30 mouse cellular contexts compared by ENCODE assay signal in genomic region chr17:74416841-74417360, GRCm38 (mm10). TPM values are rescaled to one million over a fixed set of nuclear protein-coding genes. Genes with fewer than 3 reads are reported as not detected.
DNase-seq lines count a peak whose midpoint lies in the region; TF ChIP-seq lines count a peak whose summit lies in the region.
"Had no signal": no experiment of that assay in that cellular context is flagged by ENCODE, and none has a peak within 500 bp of the region (broad histone marks: within the 10 kb centered on the region; RNA-seq: fewer than 3 reads in every experiment).

No protein-coding gene starts in this region.

- in situ Hi-C loops in ES-E14 (cut with MboI; ENCODE audit: low sequenced_read_pairs in 2 of 2, unreplicated experiment in 2 of 2), result no loop called here

- peaks cover 2 to 9% of the 10 kb centered on the region in 2 experiments; a peak in 2 of 4 replicates for H3K4me1 ChIP-seq in ES-E14 (ENCODE audit: control insufficient read depth in 2 of 2, insufficient read depth in 2 of 2, low read length in 2 of 2, poor library complexity in 1 of 2)
- H3K4me1 ChIP-seq: forebrain, embryonic 12.5 days; heart, embryonic 13.5 days; hindbrain, embryonic 15.5 days; midbrain, embryonic 12.5 days; neural tube, embryonic 12.5 days had no signal

- no peak overlapping the region for H3K9ac ChIP-seq in ES-E14 (ENCODE audit: insufficient read depth, low read depth, low read length, poor library complexity, severe bottlenecking)
- H3K9ac ChIP-seq: forebrain, embryonic 12.5 days; forebrain, postnatal 0 days; heart, embryonic 13.5 days; hindbrain, embryonic 15.5 days; liver, embryonic 12.5 days; liver, postnatal 0 days; midbrain, embryonic 12.5 days; neural tube, embryonic 12.5 days had no signal

- peak; percentile 79 for DNase-seq in heart, adult 11 months
- no peak for DNase-seq in heart, postnatal 14 days
- peak; percentile 22 to 32 for DNase-seq in spleen, postnatal 36 days (ENCODE audit: low spot score in 2 of 2)
- DNase-seq in spleen, postnatal 10 days (ENCODE audit: low spot score in 2 of 2), result no peak
- peak; percentile 41 for DNase-seq in ES-E14 (ENCODE audit: low read depth, low spot score)
- DNase-seq in lung, postnatal 14 days, result no peak
- DNase-seq in thymus, postnatal 0 days (ENCODE audit: low spot score), result no peak
- DNase-seq in thymus, postnatal 4 days, result no peak
- DNase-seq: adrenal gland, postnatal 10 days; cerebellum, adult 11 months; cerebellum, postnatal 10 days; forebrain, postnatal 0 days; gastrocnemius, postnatal 25 days; heart, postnatal 10 days; kidney, adult 11 months; kidney, postnatal 14 days; layer of hippocampus, postnatal 36 days; left cerebral cortex, postnatal 4 days; liver, postnatal 0 days; lung, postnatal 4 days; thymus, adult 2 months had no signal

- no peak overlapping the region for H3K4me3 ChIP-seq in ES-E14 (ENCODE audit: insufficient read depth in 1 of 2, low read depth in 1 of 2, low read length in 2 of 2, poor library complexity in 1 of 2, severe bottlenecking in 1 of 2)
- H3K4me3 ChIP-seq: forebrain, embryonic 12.5 days; heart, embryonic 13.5 days; hindbrain, embryonic 10.5 days; hindbrain, embryonic 15.5 days; liver, embryonic 12.5 days; megakaryocyte, embryonic 14.5 days; midbrain, embryonic 12.5 days; myocyte; neural tube, embryonic 12.5 days had no signal

- H3K9me3 ChIP-seq in ES-E14 (ENCODE audit: control insufficient read depth, insufficient read depth, low read depth, low read length), result no peaks in the 10 kb centered on the region
- H3K9me3 ChIP-seq: forebrain, embryonic 12.5 days; heart, embryonic 13.5 days; hindbrain, embryonic 10.5 days; hindbrain, embryonic 15.5 days; liver, embryonic 12.5 days; megakaryocyte, embryonic 14.5 days; midbrain, embryonic 12.5 days; neural tube, embryonic 12.5 days had no signal

- H3K36me3 ChIP-seq in ES-E14 (ENCODE audit: control insufficient read depth, insufficient read depth, low read length, poor library complexity, severe bottlenecking), result peaks cover 11% of the 10 kb centered on the region

- intact Hi-C loops in heart, postnatal 14 days (cut with DNase I), result no loop called here

- peak overlapping the region; percentile 72 for H3K27ac ChIP-seq in ES-E14 (ENCODE audit: insufficient read depth, low read depth, low read length, poor library complexity, severe bottlenecking)
- H3K27ac ChIP-seq: forebrain, embryonic 12.5 days; heart, embryonic 13.5 days; hindbrain, embryonic 10.5 days; hindbrain, embryonic 15.5 days; liver, embryonic 12.5 days; midbrain, embryonic 12.5 days; neural tube, embryonic 12.5 days had no signal

TF ChIP-seq in ES-E14, 5 proteins besides CTCF, POLR2A, EP300 and RAD21:
- TF ChIP-seq MAFK (IDR thresholded peaks at IDR 0.05; ENCODE audit: insufficient read depth, low read depth, low read length), result no peak
- no peak for TF ChIP-seq ZNF384 (IDR thresholded peaks at IDR 0.05; ENCODE audit: low read depth, low read length)
- TF ChIP-seq CHD2 (IDR thresholded peaks at IDR 0.05; ENCODE audit: low read depth, low read length), result no peak
- no peak for TF ChIP-seq ZC3H11A (IDR thresholded peaks at IDR 0.05; ENCODE audit: borderline replicate concordance, low read depth, low read length)
- TF ChIP-seq HCFC1 (IDR thresholded peaks at IDR 0.05; ENCODE audit: borderline replicate concordance, insufficient read depth, low read length), result no peak

RNA-seq across cellular contexts. Expression of gene Slc30a6, which starts 21.5 kb away (rescaled TPM):
- 10 to 100 TPM; 11.2 to 11.7 TPM for total RNA-seq in heart, postnatal 14 days (2021)
- 29.9 and 40.6 TPM in 2 replicates for total RNA-seq in ES-E14 (2012; rRNA removed)
- polyA plus RNA-seq in thymus, postnatal 0 days (2015; fragmentation: Nextera tagmentation; extraction: Ambion mirVana), result 29.1 and 30.5 TPM in 2 replicates

RNA-seq across cellular contexts. Expression of gene Nlrc4, which starts 42.0 kb away (rescaled TPM):
- total RNA-seq in heart, postnatal 14 days (2021), result under 1 TPM; 0.36 to 0.59 TPM
- total RNA-seq in ES-E14 (2012; rRNA removed), result 2.3 and 2.4 TPM in 2 replicates
- polyA plus RNA-seq in thymus, postnatal 0 days (2015; fragmentation: Nextera tagmentation; extraction: Ambion mirVana), result 0.37 and 0.47 TPM in 2 replicates

Comparison
In these comparisons a context has a peak if more than half of its experiments do, and no peak if none do; other contexts are left out.
1. DNase-seq: peak in heart, adult 11 months (single experiment), spleen, postnatal 36 days (2 of 2) and ES-E14 (single experiment); none in heart, postnatal 14 days (0 of 2), spleen, postnatal 10 days (0 of 2), lung, postnatal 14 days (single experiment), thymus, postnatal 0 days (single experiment) and thymus, postnatal 4 days (single experiment).